Mouse (Mus musculus) adrenal gland, postnatal 4 days (tissue): Measurements from ENCODE around the gene Col6a3. TPM values are rescaled to one million over a fixed set of nuclear protein-coding genes. Genes with fewer than 3 reads are reported as not detected.

Experiments
- DNase-seq, 2 experiments: peaks; one replicate each; pipeline ENCODE4 v3.0.0; 2021 to 2022; ENCODE audit warnings: low spot score in 2 of 2, mixed read lengths in 2 of 2
- long read RNA-seq, 2 experiments: library from polyadenylated mRNA; stranded (forward); transcript quantifications; one replicate each; pipeline ENCODE4 v2.0.0; 2021
- total RNA-seq, 2 experiments: library from RNA; stranded (reverse); gene quantifications; 2 replicates each; pipeline ENCODE4 v1.2.3; 2021

Gene Col6a3
- 100 to 1,000 TPM; 124 to 131 TPM for total RNA-seq
- long read RNA-seq, experiment 1, partial matches to known transcripts: 6 of 10 reads
- long read RNA-seq, experiment 1, other reads (novel, unspliced or antisense): 4 of 10 reads
- long read RNA-seq, experiment 2, partial matches to known transcripts: 10 of 10 reads
- long read RNA-seq, experiment 2, other reads (novel, unspliced or antisense): 0 of 10 reads

GRCm38 (mm10) chr1:90843836-90844235, at the start of gene Col6a3:
Gene Col6a3 (minus strand): TSS chr1:90843971.
- DNase-seq: no peak

- DNase-seq: no peak
Observed at GRCm38 (mm10) chr1:90885771-90886460, 42.1 kb upstream of the Col6a3 start.

GRCm38 (mm10) chr1:90876486-90877270, 32.9 kb upstream of the Col6a3 start:
- DNase-seq: no peak

- no peak for DNase-seq
Observed at GRCm38 (mm10) chr1:90875961-90876360, 32.2 kb upstream of the Col6a3 start.

GRCm38 (mm10) chr1:90875371-90875770, 31.6 kb upstream of the Col6a3 start:
- no peak for DNase-seq

- DNase-seq: no peak
Observed at GRCm38 (mm10) chr1:90870581-90870980, 26.8 kb upstream of the Col6a3 start.

GRCm38 (mm10) chr1:90866734-90867133, 23.0 kb upstream of the Col6a3 start:
- DNase-seq: no peak

GRCm38 (mm10) chr1:90855880-90856279, 12.1 kb upstream of the Col6a3 start:
- no peak for DNase-seq

GRCm38 (mm10) chr1:90849836-90850235, 6.1 kb upstream of the Col6a3 start:
- DNase-seq: no peak

- no peak for DNase-seq
Observed at GRCm38 (mm10) chr1:90845206-90845605, 1.4 kb upstream of the Col6a3 start.

GRCm38 (mm10) chr1:90842789-90843587, 783 bp downstream of the Col6a3 start:
- no peak for DNase-seq

GRCm38 (mm10) chr1:90840250-90840649, 3.5 kb downstream of the Col6a3 start:
- DNase-seq: peak in 1 of 2 experiments; percentile 13

- no peak for DNase-seq
Observed at GRCm38 (mm10) chr1:90838657-90839056, 5.1 kb downstream of the Col6a3 start.

GRCm38 (mm10) chr1:90838221-90838620, 5.5 kb downstream of the Col6a3 start:
- no peak for DNase-seq

GRCm38 (mm10) chr1:90836178-90836740, 7.5 kb downstream of the Col6a3 start:
- no peak for DNase-seq

GRCm38 (mm10) chr1:90834701-90835100, 9.1 kb downstream of the Col6a3 start:
- DNase-seq: no peak

GRCm38 (mm10) chr1:90830006-90830405, 13.8 kb downstream of the Col6a3 start:
- no peak for DNase-seq

GRCm38 (mm10) chr1:90813226-90813625, 30.5 kb downstream of the Col6a3 start:
- DNase-seq: no peak

- DNase-seq: no peak
Observed at GRCm38 (mm10) chr1:90808930-90809329, 34.8 kb downstream of the Col6a3 start.

GRCm38 (mm10) chr1:90803104-90803503, 40.7 kb downstream of the Col6a3 start:
- no peak for DNase-seq

GRCm38 (mm10) chr1:90801067-90801466, 42.7 kb downstream of the Col6a3 start:
- DNase-seq: no peak
